Mouse (Mus musculus) bone marrow macrophage, adult 2 months (primary cell): ENCODE results near the gene Prr14l.

Experiments
- CTCF ChIP-seq: IDR thresholded peaks from 2 replicates; pipeline ENCODE4 v1.5.1; 2012; ENCODE audit warnings: low read depth, mild to moderate bottlenecking, low read length, moderate library complexity
- POLR2A ChIP-seq: IDR thresholded peaks from 2 replicates; pipeline ENCODE4 v1.6.1; 2012; ENCODE audit warnings: mild to moderate bottlenecking, low read depth, low read length, borderline replicate concordance

GRCm38 (mm10) chr5:32852026-32852425 is 2.0 kb downstream of the Prr14l start:
- no peak for TF ChIP-seq CTCF
- no peak for TF ChIP-seq POLR2A
